Mouse (Mus musculus) CH12.LX (cell line): ENCODE data around the gene Mitf. TPM values are rescaled to one million over a fixed set of nuclear protein-coding genes. Genes with fewer than 3 reads are reported as not detected.

Experiments
- DNase-seq: peaks from one replicate; pipeline ENCODE4 v3.0.0-alpha.2; 2013; ENCODE audit errors: extremely low read depth
- H3K27ac ChIP-seq: 2 replicates; pipeline ENCODE4 v1.5.1; 2012; ENCODE audit warnings: low read depth, mild to moderate bottlenecking, control low read depth, moderate library complexity; ENCODE audit not compliant: insufficient read depth
- H3K27me3 ChIP-seq: replicated peaks from 2 replicates; pipeline ENCODE3; 2012; ENCODE audit warnings: inconsistent platforms
- H3K36me3 ChIP-seq, 2 experiments: replicated peaks in 1 of 2; 2 replicates each; pipeline versions ENCODE3 to v1.6.1; 2012; ENCODE audit warnings: inconsistent platforms in 1 of 2, low read length in 1 of 2, mild to moderate bottlenecking in 1 of 2, mixed read lengths in 1 of 2, moderate library complexity in 1 of 2; ENCODE audit not compliant: control insufficient read depth in 1 of 2, insufficient read depth in 1 of 2
- H3K4me1 ChIP-seq, 2 experiments: 2 replicates each; pipeline ENCODE4 v1.6.1; 2012; ENCODE audit warnings: inconsistent platforms in 1 of 2, moderate library complexity in 1 of 2; ENCODE audit not compliant: insufficient read depth in 2 of 2, control insufficient read depth in 1 of 2
- H3K4me2 ChIP-seq: 2 replicates; pipeline ENCODE4 v1.6.1; 2012; ENCODE audit warnings: low read depth, mild to moderate bottlenecking, control low read depth; ENCODE audit not compliant: poor library complexity, insufficient read depth, severe bottlenecking
- H3K4me3 ChIP-seq, 3 experiments: fragments of 150-350 bp in 1 of 3; sonication (generic) in 1 of 3; replicated peaks in 1 of 3; 2 replicates each; pipeline versions ENCODE3 to v1.5.1; 2011 to 2012; ENCODE audit warnings: low read depth in 2 of 3, low read length in 2 of 3, mild to moderate bottlenecking in 2 of 3, moderate library complexity in 2 of 3, control low read depth in 1 of 3, improper control_type of control experiment in 1 of 3, inconsistent platforms in 1 of 3, mixed read lengths in 1 of 3; ENCODE audit not compliant: poor library complexity in 1 of 3
- H3K79me2 ChIP-seq: replicated peaks from 2 replicates; pipeline ENCODE4 v1.6.1; 2012; ENCODE audit warnings: mild to moderate bottlenecking, moderate library complexity; ENCODE audit not compliant: control insufficient read depth, poor library complexity, insufficient read depth, severe bottlenecking; ENCODE audit errors: extremely low read depth
- H3K9ac ChIP-seq: 2 replicates; pipeline ENCODE4 v1.6.1; 2012; ENCODE audit warnings: low read depth, mild to moderate bottlenecking, control low read depth, moderate library complexity; ENCODE audit not compliant: insufficient read depth
- H3K9me3 ChIP-seq: replicated peaks from 2 replicates; pipeline ENCODE3; 2012; ENCODE audit warnings: low read length, inconsistent platforms, mixed read lengths
- CTCF ChIP-seq, 2 experiments: IDR thresholded peaks in 1 of 2; conservative IDR thresholded peaks in 1 of 2; 2 replicates each; pipeline ENCODE4 v1.5.1; 2011 to 2012; ENCODE audit warnings: low read depth in 2 of 2, low read length in 2 of 2, improper control_type of control experiment in 1 of 2, inconsistent platforms in 1 of 2, mild to moderate bottlenecking in 1 of 2, moderate library complexity in 1 of 2
- E2F4 ChIP-seq: IDR thresholded peaks from 2 replicates; pipeline ENCODE4 v1.6.1; 2011; ENCODE audit warnings: low read depth, low read length, improper control_type of control experiment; ENCODE audit not compliant: insufficient replicate concordance
- GABPA ChIP-seq: IDR thresholded peaks from 2 replicates; pipeline ENCODE4 v1.6.1; 2012; ENCODE audit warnings: low read depth, low read length, improper control_type of control experiment, inconsistent platforms; ENCODE audit not compliant: insufficient replicate concordance
- HCFC1 ChIP-seq: IDR thresholded peaks from 2 replicates; pipeline ENCODE4 v1.6.1; 2012; ENCODE audit warnings: low read depth, mild to moderate bottlenecking, inconsistent platforms, low read length, improper control_type of control experiment
- JUN ChIP-seq: IDR thresholded peaks from 2 replicates; pipeline ENCODE4 v1.6.1; 2011; ENCODE audit warnings: low read depth, mild to moderate bottlenecking, low read length, improper control_type of control experiment, moderate library complexity; ENCODE audit not compliant: insufficient read depth
- MEF2A ChIP-seq: IDR thresholded peaks from 2 replicates; pipeline ENCODE4 v1.6.1; 2014; ENCODE audit warnings: low read depth, mild to moderate bottlenecking, inconsistent platforms, low read length, improper control_type of control experiment, borderline replicate concordance
- MYC ChIP-seq: IDR thresholded peaks from 2 replicates; pipeline ENCODE4 v1.6.1; 2011; ENCODE audit warnings: low read depth, mild to moderate bottlenecking, improper control_type of control experiment, low read length
- NRF1 ChIP-seq: IDR thresholded peaks from 2 replicates; pipeline ENCODE4 v1.6.1; 2014; ENCODE audit warnings: low read depth, mild to moderate bottlenecking, inconsistent platforms, low read length, improper control_type of control experiment, moderate library complexity
- PAX5 ChIP-seq: IDR thresholded peaks from 2 replicates; pipeline ENCODE4 v1.6.1; 2012; ENCODE audit warnings: low read length, inconsistent platforms, mixed read lengths
- POLR2A ChIP-seq: IDR thresholded peaks from 2 replicates; pipeline ENCODE4 v1.6.1; 2011; ENCODE audit warnings: low read depth, mild to moderate bottlenecking, improper control_type of control experiment, low read length
- POLR2AphosphoS2 ChIP-seq: IDR thresholded peaks from 2 replicates; pipeline ENCODE4 v1.6.1; 2011; ENCODE audit warnings: low read depth, low read length, improper control_type of control experiment
- RCOR1 ChIP-seq: conservative IDR thresholded peaks from 2 replicates; pipeline ENCODE4 v1.6.1; 2012; ENCODE audit warnings: low read depth, mild to moderate bottlenecking, inconsistent platforms, low read length, improper control_type of control experiment
- TBP ChIP-seq: conservative IDR thresholded peaks from 2 replicates; pipeline ENCODE4 v1.6.1; 2011; ENCODE audit warnings: low read depth, low read length, improper control_type of control experiment
- TCF12 ChIP-seq: IDR thresholded peaks from 2 replicates; pipeline ENCODE4 v1.6.1; 2014; ENCODE audit warnings: low read depth, mild to moderate bottlenecking, inconsistent platforms, low read length, improper control_type of control experiment
- UBTF ChIP-seq: IDR thresholded peaks from 2 replicates; pipeline ENCODE4 v1.6.1; 2012; ENCODE audit warnings: low read depth, mild to moderate bottlenecking, inconsistent platforms, low read length, improper control_type of control experiment, moderate library complexity
- USF2 ChIP-seq: conservative IDR thresholded peaks from 2 replicates; pipeline ENCODE4 v1.6.1; 2011; ENCODE audit warnings: low read depth, low read length, improper control_type of control experiment
- ZC3H11A ChIP-seq: IDR thresholded peaks from 2 replicates; pipeline ENCODE4 v1.6.1; 2012; ENCODE audit warnings: low read depth, mild to moderate bottlenecking, inconsistent platforms, low read length, improper control_type of control experiment
- dilution Hi-C: fragments of 300-500 bp; cut with MboI; formaldehyde crosslinking; loops from 2 replicates; pipeline ENCODE4 v1.14.3; 2020; ENCODE audit warnings: low sequenced_read_pairs; ENCODE audit not compliant: extremely low pct_unique_long_range_greater_than_20kb, extremely low pct_ligation_motif_present
- in situ Hi-C: fragments of 300-500 bp; cut with MboI; formaldehyde crosslinking; loops from 3 replicates; pipeline ENCODE4 v1.14.3; 2019; ENCODE audit warnings: low sequenced_read_pairs, low pct_ligation_motif_present, low pct_unique_long_range_greater_than_20kb, mixed read lengths
- polyA plus RNA-seq: library from polyadenylated mRNA; unstranded; fragments of >175 nt; gene quantifications from 2 replicates; pipeline ENCODE4 v1.2.1, GENCODE M21; 2012; ENCODE audit warnings: low read depth; ENCODE audit not compliant: insufficient read length
- total RNA-seq, 2 experiments: library from RNA; depleted of rRNA; stranded (reverse); fragments of 300-350 nt in 1 of 2; fragments of >200 nt in 1 of 2; gene quantifications; 2 replicates each; pipeline ENCODE4 v1.2.3; 2012 to 2014

Mitf gene
- total and polyA plus RNA-seq, 3 experiments, result 3.4 to 4.7 (median 3.6) TPM

DNA sequence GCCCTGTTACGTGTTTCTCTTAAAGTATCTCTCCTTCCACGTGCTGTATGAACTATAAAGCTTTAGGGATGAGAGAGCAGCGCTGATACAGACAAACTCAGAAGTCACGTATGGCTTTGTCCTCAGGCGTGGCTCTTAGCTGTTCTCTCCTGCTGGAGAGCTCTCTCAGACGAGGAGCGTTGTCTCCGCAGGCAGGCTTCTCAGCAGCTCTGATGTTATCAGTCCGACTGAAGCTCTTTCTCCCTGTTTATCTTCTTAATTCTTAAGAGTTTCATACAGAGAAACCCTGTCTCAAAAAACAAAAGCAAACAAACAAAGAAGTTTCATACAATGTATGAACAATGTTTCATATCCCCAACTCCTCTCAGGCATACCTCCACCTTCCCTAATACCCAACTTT is 178.8 kb downstream of the Mitf start:
- DNase-seq, result no peak
- Histone ChIP-seq H3K4me2 (no peak overlapping the region), H3K79me2 (no peaks in the 10 kb centered on the region), H3K4me3 (no peak overlapping the region), H3K9me3 (no peaks in the 10 kb centered on the region), H3K27me3 (no peaks in the 10 kb centered on the region), H3K27ac (no peak overlapping the region), H3K9ac (no peak overlapping the region), H3K36me3 (no peaks in the 10 kb centered on the region), H3K4me1 (peaks cover 0 to 9% of the 10 kb centered on the region in 2 experiments; a peak in 2 of 4 replicates)
- dilution Hi-C loops (no loop called here), in situ Hi-C loops (no loop called here)
- TF ChIP-seq MEF2A (no peak), PAX5 (no peak), JUN (no peak), UBTF (no peak), USF2 (no peak), TBP (no peak), CTCF (conservative IDR thresholded peaks at IDR 0.05 in 1 of 2, IDR thresholded peaks at IDR 0.05 in 1 of 2; ENCODE audit: low read depth in 2 of 2, low read length in 2 of 2) (no peak), E2F4 (no peak), NRF1 (no peak), RCOR1 (no peak), GABPA (no peak), POLR2A (no peak), POLR2AphosphoS2 (no peak), MYC (no peak), TCF12 (no peak), HCFC1 (no peak)

DNA sequence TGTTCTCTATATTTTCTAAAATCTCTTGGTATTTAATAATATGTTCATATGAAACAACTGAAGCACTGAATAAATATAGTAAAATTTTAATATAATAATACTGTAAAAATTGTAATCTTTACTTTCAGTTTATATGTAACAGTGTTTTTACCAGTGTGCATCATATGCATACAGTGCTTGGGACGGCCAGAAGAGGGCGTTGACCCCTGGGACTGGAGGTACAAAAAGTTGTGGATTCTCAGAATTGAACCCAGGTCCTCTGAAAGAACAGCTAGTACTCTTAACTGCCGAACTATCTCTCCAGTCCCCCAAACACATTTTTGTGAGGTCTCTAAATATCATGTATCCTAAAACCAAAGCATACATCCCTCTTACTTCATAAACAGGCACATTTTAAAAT is 179.6 kb downstream of the Mitf start:
- DNase-seq, result no peak
- peaks cover 0 to 9% of the 10 kb centered on the region in 2 experiments; a peak in 2 of 4 replicates for H3K4me1 ChIP-seq
- H3K4me2 ChIP-seq, result no peak overlapping the region
- in situ Hi-C loops, result no loop called here
- no peaks in the 10 kb centered on the region for H3K79me2 ChIP-seq
- H3K4me3 ChIP-seq, result no peak overlapping the region
- H3K9me3 ChIP-seq, result no peaks in the 10 kb centered on the region
- dilution Hi-C loops, result no loop called here
- no peak overlapping the region for H3K9ac ChIP-seq
- H3K27me3 ChIP-seq, result no peaks in the 10 kb centered on the region
- peak in 1 of 2 experiments; percentile 43; a peak in 2 of 4 replicates for TF ChIP-seq CTCF (conservative IDR thresholded peaks at IDR 0.05 in 1 of 2, IDR thresholded peaks at IDR 0.05 in 1 of 2; ENCODE audit: low read depth in 2 of 2, low read length in 2 of 2)
- TF ChIP-seq ZC3H11A, result no peak
- TF ChIP-seq GABPA, result no peak
- no peaks in the 10 kb centered on the region for H3K36me3 ChIP-seq
- H3K27ac ChIP-seq, result no peak overlapping the region
